Mouse (Mus musculus) megakaryocyte, embryonic 14.5 days (primary cell): ENCODE results near the gene Ccr10.

ENCODE experiments used
- FLI1 ChIP-seq: IDR thresholded peaks from 2 replicates; pipeline ENCODE4 v1.6.1; 2012; ENCODE audit warnings: low read length, inconsistent platforms, mixed read lengths
- GATA1 ChIP-seq: IDR thresholded peaks from 3 replicates; pipeline ENCODE4 v1.6.1; 2012; ENCODE audit warnings: mixed read lengths, low read length, inconsistent platforms, borderline replicate concordance

- TF ChIP-seq GATA1 (no peak), FLI1 (no peak)
Observed at GRCm38 (mm10) chr11:101180261-101180660, 5.0 kb upstream of the Ccr10 start.
